Mouse (Mus musculus) olfactory bulb, adult 2 months (tissue): ENCODE results near the gene Camta1. TPM values are rescaled to one million over a fixed set of nuclear protein-coding genes. Genes with fewer than 3 reads are reported as not detected.
A peak's percentile ranks its signal among the peaks of the same experiment; 100 is the strongest.

ENCODE experiments used
- H3K27ac ChIP-seq: fragments of 200-500 bp; 2 replicates; pipeline ENCODE4 v1.5.1; 2012; ENCODE audit warnings: low read depth, low read length; ENCODE audit not compliant: insufficient read depth
- H3K4me1 ChIP-seq: fragments of 200-500 bp; 2 replicates; pipeline ENCODE4 v1.6.1; 2012; ENCODE audit warnings: low read length; ENCODE audit not compliant: control insufficient read depth, insufficient read depth
- H3K4me3 ChIP-seq: fragments of 200-500 bp; 2 replicates; pipeline ENCODE4 v1.5.1; 2012; ENCODE audit warnings: mild to moderate bottlenecking, low read depth, low read length, moderate library complexity; ENCODE audit not compliant: insufficient read depth
- CTCF ChIP-seq: fragments of 200-500 bp; IDR thresholded peaks from 2 replicates; pipeline ENCODE4 v1.5.1; 2012; ENCODE audit warnings: low read depth, mild to moderate bottlenecking, low read length, moderate library complexity; ENCODE audit not compliant: insufficient read depth
- POLR2A ChIP-seq: fragments of 200-500 bp; IDR thresholded peaks from 2 replicates; pipeline ENCODE4 v1.6.1; 2012; ENCODE audit warnings: mild to moderate bottlenecking, low read depth, low read length, moderate library complexity; ENCODE audit not compliant: insufficient read depth
- WGBS: fragments of 180-500 bp; shearing (Covaris S2); methylation state at CpG from one replicate; pipeline ENCODE4 v1.1.7; 2018; 5-methylcytosine and 5-hydroxymethylcytosine counted together
- polyA plus RNA-seq: library from polyadenylated mRNA; stranded (reverse); fragments of >200 nt; gene quantifications from 2 replicates; pipeline ENCODE4 v1.2.4, GENCODE M21; 2012; ENCODE audit warnings: low replicate concordance; ENCODE audit not compliant: missing spikeins, insufficient read depth, insufficient read length

The Camta1 gene
- polyA plus RNA-seq, 1 experiment = 363 TPM

DNA sequence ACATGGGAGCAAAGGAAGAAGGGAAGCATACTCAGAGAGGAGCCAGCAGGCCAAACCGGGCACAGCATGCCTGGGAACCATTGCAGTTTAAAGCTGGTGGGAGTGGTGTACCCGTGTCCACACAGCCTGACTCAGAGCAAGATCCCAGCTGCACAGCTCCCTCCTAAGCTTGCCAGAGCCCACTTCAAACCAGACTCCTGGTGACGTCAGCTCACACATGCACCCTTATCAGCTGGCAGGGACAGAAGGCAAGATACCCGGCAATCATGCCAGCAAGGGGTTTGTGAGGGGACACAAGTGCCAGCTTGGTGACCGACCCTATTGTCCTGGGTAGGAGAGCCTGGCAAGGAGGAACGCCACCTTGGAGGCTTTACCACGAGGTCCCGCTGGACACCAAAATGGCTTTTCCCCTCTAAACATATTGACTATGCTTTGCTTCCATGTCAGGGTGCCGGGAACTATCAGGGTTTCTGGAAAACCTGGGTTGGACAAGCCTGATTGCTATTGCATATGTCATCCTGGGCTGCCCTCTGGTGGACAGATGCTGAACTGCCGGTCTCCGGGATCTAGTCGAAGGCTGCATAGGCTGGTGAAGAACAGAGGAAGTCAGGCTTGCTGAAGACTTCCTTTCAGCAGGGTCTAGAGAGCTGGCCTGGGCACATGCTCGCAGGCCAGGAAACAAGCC lies 720.3 kb downstream of the Camta1 start:
- TF ChIP-seq CTCF (peak; percentile 88; the same call in 1 of the 2 replicates), POLR2A (no peak)
- H3K4me3 ChIP-seq = peak overlapping the region; percentile 30
- peak overlapping the region; percentile 99 for H3K27ac ChIP-seq
- 3% methylated on average over 13 of the region's 13 CpGs for WGBS
- peaks cover 63% of the 10 kb centered on the region for H3K4me1 ChIP-seq

DNA sequence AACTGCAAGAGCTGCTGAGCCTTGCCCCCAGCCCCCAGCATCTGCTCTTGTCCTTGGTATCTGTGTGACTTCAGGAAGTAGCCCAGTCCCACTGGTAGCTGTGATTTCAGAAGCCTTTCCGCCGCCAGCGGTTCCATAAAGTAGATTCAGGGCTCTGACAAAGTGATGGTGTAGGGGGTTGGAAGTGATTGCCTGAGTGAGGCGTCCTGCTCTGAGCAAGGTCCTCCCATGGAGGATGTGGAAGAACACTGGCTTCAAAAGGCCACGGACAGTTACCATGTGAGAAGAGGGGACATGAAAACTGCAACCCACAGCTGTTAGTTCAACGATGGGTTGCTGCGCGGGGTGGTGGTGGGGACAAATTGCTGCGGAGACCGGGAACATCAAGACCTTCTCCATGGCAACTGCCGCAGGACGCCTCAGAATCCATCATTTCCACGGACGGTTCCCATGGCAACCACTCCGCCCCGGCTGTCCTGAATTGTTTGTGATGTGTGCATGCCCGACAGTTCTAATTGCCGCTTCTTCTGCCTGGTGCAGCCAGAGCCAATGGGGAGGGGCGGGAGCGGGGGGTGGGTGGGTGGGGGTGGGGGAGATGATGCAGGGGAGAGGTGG lies 721.2 kb downstream of the Camta1 start:
- TF ChIP-seq CTCF = no peak
- TF ChIP-seq POLR2A = no peak
- Histone ChIP-seq H3K4me1 (peaks cover 71% of the 10 kb centered on the region), H3K27ac (peak overlapping the region; percentile 99), H3K4me3 (peak overlapping the region; percentile 0; the same call in 1 of the 2 replicates)
- WGBS = 5% methylated on average over 20 of the region's 20 CpGs

- 3% methylated on average over 20 of the region's 20 CpGs for WGBS
- Histone ChIP-seq H3K27ac (peak overlapping the region; percentile 99), H3K4me1 (peaks cover 81% of the 10 kb centered on the region), H3K4me3 (peak overlapping the region; percentile 46)
- TF ChIP-seq POLR2A (0 out of 2 replicates have a peak, but pooled peaks have one; percentile 9), CTCF (peak; percentile 94)
Observed at GRCm38 (mm10) chr4:151139053-151139840, 722.4 kb downstream of the Camta1 start.

GRCm38 (mm10) chr4:151138586-151138985 lies 723.1 kb downstream of the Camta1 start:
- WGBS = 20% methylated on average over 2 of the region's 2 CpGs
- TF ChIP-seq POLR2A = 0 out of 2 replicates have a peak, but pooled peaks have one; percentile 8
- no peak for TF ChIP-seq CTCF
- peak overlapping the region; percentile 46 for H3K4me3 ChIP-seq
- peak overlapping the region; percentile 98 for H3K27ac ChIP-seq
- H3K4me1 ChIP-seq = peaks cover 84% of the 10 kb centered on the region

- H3K27ac ChIP-seq = peak overlapping the region; percentile 98
- H3K4me3 ChIP-seq = peak overlapping the region; percentile 46
- 8% methylated on average over 10 of the region's 10 CpGs for WGBS
Observed at GRCm38 (mm10) chr4:151138135-151138534, 723.5 kb downstream of the Camta1 start.

DNA sequence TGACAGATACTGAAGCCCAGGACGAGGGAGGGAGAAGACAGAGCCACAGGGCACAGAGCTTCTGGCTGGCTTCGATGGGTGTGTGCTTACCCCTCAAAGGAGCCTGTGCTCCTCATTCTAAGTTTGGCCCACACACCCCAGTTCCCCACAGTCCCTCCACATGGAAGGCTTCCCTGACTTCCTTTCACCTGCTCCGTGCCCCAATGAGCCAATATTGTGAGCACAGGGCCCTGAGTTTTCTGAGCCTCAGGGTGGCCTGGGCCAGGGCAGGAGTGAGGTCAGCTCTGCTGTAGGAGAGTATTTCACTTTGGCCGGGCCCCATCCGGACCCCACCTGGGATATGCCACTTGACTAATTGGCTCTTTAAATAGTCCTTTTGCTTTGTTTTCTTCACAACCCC lies 724.0 kb downstream of the Camta1 start:
- WGBS = 27% methylated on average over 5 of the region's 5 CpGs
- TF ChIP-seq POLR2A = no peak
- TF ChIP-seq CTCF = no peak
- H3K27ac ChIP-seq = peak overlapping the region; percentile 84
- peak overlapping the region; percentile 46 for H3K4me3 ChIP-seq
- H3K4me1 ChIP-seq = peaks cover 82% of the 10 kb centered on the region

More at GRCm38 (mm10) chr4:151138135-151138534, 723.5 kb downstream of the Camta1 start:
- peaks cover 82% of the 10 kb centered on the region for H3K4me1 ChIP-seq
- TF ChIP-seq CTCF = no peak
- no peak for TF ChIP-seq POLR2A

DNA sequence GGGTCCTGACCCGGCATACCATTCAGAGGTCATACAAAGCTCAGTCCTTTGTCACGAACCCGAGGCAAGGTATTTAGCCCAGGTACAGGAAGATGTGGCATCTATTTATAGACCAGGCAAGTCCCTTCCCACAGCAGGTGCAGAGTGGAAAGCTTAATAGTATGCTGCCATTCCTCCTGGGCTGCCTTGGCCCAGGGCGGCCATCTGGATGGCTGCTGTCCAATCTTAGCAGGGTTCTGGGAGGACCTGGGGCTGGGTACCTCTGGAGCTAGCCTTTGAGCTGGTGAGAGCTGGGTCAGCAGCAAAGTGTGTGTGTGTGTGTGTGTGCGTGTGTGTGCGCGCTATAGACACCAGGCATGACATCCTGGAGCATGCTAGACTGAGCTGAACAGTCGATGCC lies 726.2 kb downstream of the Camta1 start:
- 63% methylated on average over 8 of the region's 8 CpGs for WGBS
- H3K4me3 ChIP-seq = no peak overlapping the region
- peaks cover 78% of the 10 kb centered on the region for H3K4me1 ChIP-seq
- TF ChIP-seq POLR2A (no peak), CTCF (no peak)
- H3K27ac ChIP-seq = peak overlapping the region; percentile 8; the same call in 1 of the 2 replicates

GRCm38 (mm10) chr4:151133760-151134159 lies 727.9 kb downstream of the Camta1 start:
- WGBS = 27% methylated on average over 4 of the region's 4 CpGs
- H3K4me1 ChIP-seq = peaks cover 78% of the 10 kb centered on the region
- H3K4me3 ChIP-seq = no peak overlapping the region
- peak overlapping the region; percentile 48 for H3K27ac ChIP-seq
- TF ChIP-seq POLR2A (no peak), CTCF (no peak)
